In genomic region chr7:110688884-110689681, GRCm38 (mm10) we compare ENCODE assay signal across 8 mouse cellular contexts.
DNase-seq lines count a peak whose midpoint lies in the region; ATAC-seq lines count a peak whose summit lies in the region.

No protein-coding gene starts in this region.

- H3K27ac ChIP-seq in forebrain, embryonic 14.5 days (ENCODE audit: low read depth, low read length): no peak overlapping the region
- H3K27ac ChIP-seq in forebrain, embryonic 13.5 days: no peak overlapping the region
- peak overlapping the region; percentile 69 for H3K27ac ChIP-seq in heart, embryonic 12.5 days (ENCODE audit: poor library complexity, severe bottlenecking)

- no peak overlapping the region for H3K4me2 ChIP-seq in forebrain, embryonic 14.5 days (ENCODE audit: low read length)
- H3K4me2 ChIP-seq in forebrain, embryonic 13.5 days: no peak overlapping the region
- peak overlapping the region; percentile 23; the same call in 1 of the 2 replicates for H3K4me2 ChIP-seq in heart, embryonic 12.5 days

- peak; percentile 14 for DNase-seq in forebrain, embryonic 14.5 days (ENCODE audit: low spot score)
- DNase-seq in c-Kit-positive CD71-negative TER-119-negative erythroid progenitor cells, embryonic 14.5 days (ENCODE audit: low read depth): peak; percentile 50
- peak; percentile 87 to 93 for DNase-seq in kidney, postnatal 25 days
- peak; percentile 80 for DNase-seq in mesoderm, embryonic 11.5 days (ENCODE audit: low read depth, low spot score)
- peak; percentile 66 to 73 for DNase-seq in thymus, adult 18-20 months
- no peak for DNase-seq in left cerebral cortex, postnatal 25 days (ENCODE audit: low spot score in 2 of 2)

- no peaks in the 10 kb centered on the region for H3K4me1 ChIP-seq in forebrain, embryonic 14.5 days (ENCODE audit: control insufficient read depth, insufficient read depth, low read length)
- no peaks in the 10 kb centered on the region for H3K4me1 ChIP-seq in forebrain, embryonic 13.5 days
- peaks cover 12% of the 10 kb centered on the region for H3K4me1 ChIP-seq in heart, embryonic 12.5 days (replicated peaks)

- H3K9me3 ChIP-seq in forebrain, embryonic 14.5 days (replicated peaks; ENCODE audit: control insufficient read depth, low read length): no peaks in the 10 kb centered on the region
- no peaks in the 10 kb centered on the region for H3K9me3 ChIP-seq in forebrain, embryonic 13.5 days (replicated peaks)
- 0 out of 2 replicates have a peak, but pooled peaks cover 3% of the 10 kb centered on the region for H3K9me3 ChIP-seq in heart, embryonic 12.5 days (replicated peaks)

- ATAC-seq in forebrain, embryonic 14.5 days: no peak
- ATAC-seq in forebrain, embryonic 13.5 days: no peak
- ATAC-seq in heart, embryonic 12.5 days (ENCODE audit: insufficient number of reproducible peaks, low FRiP score): peak; percentile 88

- H3K9ac ChIP-seq in forebrain, embryonic 14.5 days (ENCODE audit: low read length): no peak overlapping the region
- no peak overlapping the region for H3K9ac ChIP-seq in forebrain, embryonic 13.5 days
- no peak overlapping the region for H3K9ac ChIP-seq in heart, embryonic 12.5 days

- intact Hi-C loops in left cerebral cortex, postnatal 25 days (cut with DNase I): no loop called here

- no peaks in the 10 kb centered on the region for H3K36me3 ChIP-seq in forebrain, embryonic 14.5 days (ENCODE audit: control insufficient read depth, insufficient read depth, low read length)
- H3K36me3 ChIP-seq in forebrain, embryonic 13.5 days (ENCODE audit: poor library complexity, severe bottlenecking): no peaks in the 10 kb centered on the region
- H3K36me3 ChIP-seq in heart, embryonic 12.5 days: no peaks in the 10 kb centered on the region

- WGBS in forebrain, embryonic 14.5 days: 53% methylated on average over 14 of the region's 14 CpGs
- 55% methylated on average over 14 of the region's 14 CpGs for WGBS in forebrain, embryonic 13.5 days
- WGBS in heart, embryonic 12.5 days: 29% methylated on average over 14 of the region's 14 CpGs

- no peak overlapping the region for H3K4me3 ChIP-seq in forebrain, embryonic 14.5 days (ENCODE audit: low read depth, low read length)
- no peak overlapping the region for H3K4me3 ChIP-seq in forebrain, embryonic 13.5 days
- no peak overlapping the region; the same call in 1 of the 2 replicates for H3K4me3 ChIP-seq in heart, embryonic 12.5 days

- no peaks in the 10 kb centered on the region for H3K27me3 ChIP-seq in forebrain, embryonic 14.5 days (replicated peaks; ENCODE audit: control insufficient read depth, insufficient read depth, low read length)
- no peaks in the 10 kb centered on the region for H3K27me3 ChIP-seq in forebrain, embryonic 13.5 days
- no peaks in the 10 kb centered on the region for H3K27me3 ChIP-seq in heart, embryonic 12.5 days (replicated peaks)

Comparison
In these comparisons a context has a peak if more than half of its experiments do, and no peak if none do; other contexts are left out.
1. DNase-seq: peak in forebrain, embryonic 14.5 days (single experiment), c-Kit-positive CD71-negative TER-119-negative erythroid progenitor cells, embryonic 14.5 days (single experiment), kidney, postnatal 25 days (2 of 2), mesoderm, embryonic 11.5 days (single experiment) and thymus, adult 18-20 months (2 of 2); none in left cerebral cortex, postnatal 25 days (0 of 2).